Mouse (Mus musculus): ENCODE results near the gene Gbx1.

Gbx1 gene

DNA sequence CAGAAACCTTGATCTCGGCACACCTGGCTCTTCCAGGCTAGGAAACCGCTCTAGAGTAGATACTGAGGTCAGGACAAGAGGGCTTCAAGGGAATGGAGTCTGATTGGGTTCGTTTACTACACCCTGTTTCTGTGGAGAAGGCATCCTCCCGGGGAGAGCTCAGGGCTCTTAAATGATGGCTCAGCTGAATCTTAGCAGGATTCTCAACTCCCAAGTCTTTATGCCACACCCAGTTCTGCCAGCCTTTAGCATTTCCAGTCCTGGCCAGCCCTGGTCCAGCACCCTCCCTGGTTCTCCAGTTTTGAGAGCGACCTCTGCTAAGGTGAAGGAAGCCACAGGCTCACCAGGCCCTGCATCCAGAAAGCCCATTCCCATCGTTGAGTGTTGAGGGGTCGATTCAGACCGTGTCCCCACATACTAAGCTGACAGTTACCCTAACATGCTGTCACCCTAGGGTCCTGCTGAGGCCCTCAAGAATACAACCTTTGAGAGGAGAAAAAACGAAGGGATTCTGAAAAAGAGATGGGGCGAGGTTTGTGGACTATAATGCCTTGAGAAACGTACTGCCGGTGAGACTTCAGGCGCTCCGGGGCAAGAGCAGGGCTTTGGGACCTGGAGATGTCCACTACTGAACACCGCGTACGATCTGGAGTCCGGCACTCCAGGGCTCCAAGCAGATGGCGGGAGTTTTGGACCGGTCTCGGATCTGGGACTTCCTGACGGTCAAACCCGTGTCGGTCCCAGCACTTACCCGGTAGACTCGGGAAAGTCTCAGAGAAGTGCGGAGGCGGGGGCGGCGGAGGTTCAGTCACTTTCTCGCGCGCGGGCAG, 1.4 kb downstream of the Gbx1 start:
- no peak for DNase-seq (ENCODE audit: low spot score in 2 of 2)

DNA sequence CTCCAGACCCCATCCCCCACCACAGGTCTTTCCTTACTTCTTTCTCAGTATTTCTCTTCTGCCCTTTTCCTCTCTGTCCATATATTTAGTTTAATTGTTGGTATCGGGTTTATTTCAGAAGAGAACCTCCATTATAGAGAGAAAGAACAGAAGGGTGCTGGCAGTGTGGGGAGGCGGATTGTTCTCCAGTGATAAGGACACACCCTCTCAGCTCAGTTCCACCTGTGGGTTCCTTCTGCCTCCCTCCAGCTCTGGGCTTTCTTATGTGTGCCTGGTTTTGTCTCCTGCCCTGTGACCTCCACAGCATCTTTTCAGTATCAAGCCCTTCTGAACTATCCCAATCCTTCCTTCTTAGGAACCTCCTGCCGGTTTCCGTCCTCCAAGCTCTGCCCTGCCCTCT, 2.5 kb downstream of the Gbx1 start:
- no peak for DNase-seq (ENCODE audit: low spot score in 2 of 2)

DNA sequence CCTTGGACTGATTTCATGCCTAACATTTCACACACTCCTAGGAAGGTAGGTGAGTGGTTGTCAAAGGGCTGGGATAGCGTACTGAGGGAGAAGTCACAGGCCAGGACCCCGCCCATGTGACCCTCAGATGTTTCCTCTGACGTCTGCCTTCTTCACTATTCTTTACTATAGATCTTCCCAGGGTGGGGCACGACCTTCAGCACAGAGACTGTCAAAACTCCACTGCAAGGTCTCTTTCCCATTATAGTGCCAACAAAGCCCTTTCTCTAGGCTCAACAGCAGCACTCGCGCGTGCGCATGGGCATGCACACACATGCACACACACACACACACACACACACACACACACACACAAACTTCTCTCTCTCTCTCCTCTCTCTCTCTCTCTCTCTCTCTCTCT, 3.2 kb downstream of the Gbx1 start:
- DNase-seq (ENCODE audit: low spot score in 2 of 2): no peak

DNA sequence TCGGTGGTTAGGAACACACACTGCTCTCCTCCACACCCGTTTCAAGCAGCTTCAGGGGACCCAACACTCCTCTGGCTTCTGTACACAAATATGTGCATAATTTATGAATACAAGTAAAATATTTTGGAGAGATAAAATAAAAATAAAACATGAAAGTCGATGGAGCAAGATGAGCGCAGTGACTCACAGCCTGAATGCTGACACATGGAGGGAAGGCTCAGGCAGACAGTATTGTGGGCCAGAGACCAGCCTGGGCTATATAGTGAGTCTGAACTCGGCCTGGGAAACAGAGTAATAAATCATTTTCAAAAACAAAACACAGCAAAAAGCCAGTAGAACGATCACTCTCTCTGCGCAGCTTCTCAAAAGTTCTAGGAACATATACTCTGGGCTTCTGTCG, 5.6 kb downstream of the Gbx1 start:
- DNase-seq (ENCODE audit: low spot score in 2 of 2): no peak

DNA sequence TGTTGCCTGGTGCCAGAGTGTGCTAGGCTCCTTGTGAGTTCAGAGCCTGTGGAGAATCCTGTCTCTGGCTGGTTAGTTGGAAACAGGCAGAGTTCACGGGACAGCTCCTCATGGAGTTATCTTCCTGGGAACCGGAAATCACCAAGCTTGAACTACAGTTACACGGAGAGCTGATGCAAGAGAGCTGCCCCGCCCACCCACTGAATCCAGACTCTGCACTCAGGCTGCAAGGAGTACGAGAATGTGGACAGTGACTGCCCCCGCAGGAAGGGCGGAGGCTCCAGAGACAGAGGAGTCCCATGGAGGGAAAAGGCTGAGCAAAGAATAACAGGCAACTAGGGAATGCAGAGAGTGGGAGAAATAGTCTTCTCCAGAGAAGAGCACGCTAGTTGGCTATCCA, 14.7 kb downstream of the Gbx1 start:
- DNase-seq (ENCODE audit: low spot score in 2 of 2): peak; percentile 23 to 55

DNA sequence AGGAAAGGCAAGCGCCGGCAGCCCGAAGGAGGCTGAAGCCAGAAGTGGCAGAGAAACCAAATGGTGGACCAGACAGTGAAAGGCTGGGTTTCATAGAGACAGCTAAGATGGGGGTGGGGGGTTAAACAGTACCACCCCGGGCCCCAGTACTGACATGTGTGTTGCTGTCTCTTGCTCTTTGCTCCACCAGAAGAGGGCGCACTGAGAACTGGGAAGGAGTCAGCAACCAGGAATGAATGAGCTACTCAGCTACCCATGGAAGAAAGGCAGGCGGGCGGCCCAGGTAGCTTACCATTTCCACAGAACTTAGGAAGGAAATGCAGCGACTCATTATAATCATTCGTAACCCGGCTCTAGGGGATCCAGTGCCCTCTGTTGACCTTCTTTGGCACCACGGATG, 16.4 kb downstream of the Gbx1 start:
- peak; percentile 42 to 43 for DNase-seq (ENCODE audit: low spot score in 2 of 2)

DNA sequence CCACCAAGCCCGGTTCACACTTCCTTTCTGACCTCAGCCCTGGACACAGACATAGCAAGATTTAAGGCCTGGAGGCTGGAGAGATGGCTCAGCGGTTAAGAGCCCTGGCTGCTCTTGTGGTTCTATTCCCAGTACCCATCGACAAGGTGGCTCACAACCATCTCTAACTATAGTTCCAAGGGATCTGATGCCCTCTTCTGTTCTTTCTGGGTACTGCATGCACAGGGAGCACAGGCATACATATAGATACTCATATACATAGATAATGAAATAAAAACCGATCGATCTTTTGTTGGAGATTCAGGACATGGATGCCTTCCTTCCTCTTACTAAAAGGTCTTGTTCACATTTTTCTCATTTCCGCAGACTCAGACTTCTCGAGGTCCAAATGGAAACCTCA, 18.6 kb downstream of the Gbx1 start:
- DNase-seq (ENCODE audit: low spot score in 2 of 2): no peak

DNA sequence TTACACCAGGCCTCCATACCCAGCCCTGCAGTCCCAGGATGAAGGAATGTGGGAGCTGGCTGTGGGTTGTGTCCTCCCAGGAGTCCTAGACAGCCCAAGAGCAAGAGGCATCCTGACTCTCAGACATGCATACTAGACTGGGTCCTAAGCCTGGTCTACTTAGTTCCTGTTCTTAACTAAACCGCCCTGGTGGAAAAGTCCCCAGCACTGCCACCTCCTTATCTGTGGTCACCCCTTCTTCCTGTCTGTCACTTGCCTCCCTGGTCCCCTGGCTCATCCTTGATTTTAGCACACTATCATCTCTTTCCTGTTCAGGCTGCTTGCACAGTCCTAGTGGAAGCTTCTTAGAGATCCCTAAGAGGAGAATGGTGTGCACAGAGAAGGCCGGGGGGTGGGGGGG, 21.5 kb downstream of the Gbx1 start:
- no peak for DNase-seq (ENCODE audit: low spot score in 2 of 2)

DNA sequence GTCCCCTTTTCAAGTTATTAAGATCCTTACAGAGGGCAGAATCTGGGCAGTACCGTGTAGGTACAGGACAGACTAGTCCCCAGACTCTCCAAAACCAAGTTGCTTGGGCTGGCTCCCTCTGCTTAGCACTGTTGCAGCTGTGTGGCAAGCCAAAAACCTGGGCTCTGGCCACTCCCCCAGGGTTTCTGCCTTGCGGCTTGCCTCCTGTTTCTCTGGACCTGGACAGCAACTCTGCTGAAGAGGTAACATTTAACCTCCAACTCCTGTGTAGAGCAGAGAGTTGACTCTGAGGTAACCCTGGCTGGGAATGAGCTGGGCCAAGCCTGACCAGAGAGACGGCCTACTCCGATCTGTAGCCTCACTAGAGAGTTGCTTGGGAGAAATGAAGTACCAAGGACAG, 24.2 kb downstream of the Gbx1 start:
- no peak for DNase-seq (ENCODE audit: low spot score in 2 of 2)

DNA sequence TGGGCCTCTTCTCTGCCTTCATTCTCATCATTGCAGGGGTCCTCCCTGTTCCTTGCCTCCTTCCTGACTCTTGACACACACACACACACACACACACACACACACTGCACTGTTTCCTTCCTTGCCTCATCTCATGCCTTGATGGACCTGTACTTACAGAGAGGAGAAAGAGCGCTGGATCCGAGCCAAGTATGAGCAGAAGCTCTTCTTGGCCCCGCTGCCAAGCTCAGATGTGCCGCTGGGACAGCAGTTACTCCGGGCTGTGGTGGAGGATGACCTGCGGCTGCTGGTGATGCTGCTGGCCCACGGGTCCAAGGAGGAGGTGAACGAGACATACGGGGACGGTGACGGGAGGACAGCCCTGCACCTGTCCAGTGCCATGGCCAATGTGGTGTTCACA, 26.2 kb downstream of the Gbx1 start:
- DNase-seq (ENCODE audit: low spot score in 2 of 2): no peak

DNA sequence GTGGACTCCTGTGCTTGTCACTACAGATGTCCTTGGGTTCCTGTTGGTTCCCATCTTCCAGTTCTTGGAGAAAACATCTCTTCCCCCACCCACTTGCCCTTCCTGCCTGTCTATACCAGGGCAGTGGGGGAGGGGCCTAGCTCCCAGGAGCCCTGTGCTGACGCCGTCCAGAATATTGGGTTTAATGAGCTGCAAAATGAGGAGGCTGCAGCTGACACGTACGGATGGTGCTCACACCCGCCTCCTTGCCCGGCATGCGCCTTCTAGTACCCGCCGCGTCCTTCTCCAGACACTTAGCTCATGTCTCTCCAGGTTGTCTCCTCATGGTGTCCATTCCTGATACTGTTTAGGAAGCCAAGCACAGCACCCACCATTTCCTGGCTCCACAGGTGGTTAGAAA, 27.9 kb downstream of the Gbx1 start:
- DNase-seq (ENCODE audit: low spot score in 2 of 2): no peak

DNA sequence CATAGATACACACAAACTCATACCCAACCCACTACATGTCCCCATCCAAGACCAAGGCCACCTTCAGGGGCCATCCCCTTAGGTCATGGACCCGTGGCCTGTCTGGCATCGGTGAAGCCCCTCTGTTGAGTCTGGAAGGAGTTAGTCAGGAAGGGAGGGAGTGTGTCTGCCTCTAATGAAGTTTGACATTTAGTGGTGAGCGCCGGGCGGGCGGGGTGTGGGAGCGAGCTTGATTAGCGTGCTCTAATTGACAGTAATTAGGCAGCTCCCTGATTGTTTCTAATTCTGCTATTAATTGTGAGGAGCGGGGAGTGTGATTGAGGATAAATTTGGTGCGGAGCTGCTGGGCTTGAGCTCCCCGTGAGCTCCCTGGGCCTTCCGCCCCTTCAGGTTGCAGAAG, 29.5 kb downstream of the Gbx1 start:
- DNase-seq (ENCODE audit: low spot score in 2 of 2): no peak

DNA sequence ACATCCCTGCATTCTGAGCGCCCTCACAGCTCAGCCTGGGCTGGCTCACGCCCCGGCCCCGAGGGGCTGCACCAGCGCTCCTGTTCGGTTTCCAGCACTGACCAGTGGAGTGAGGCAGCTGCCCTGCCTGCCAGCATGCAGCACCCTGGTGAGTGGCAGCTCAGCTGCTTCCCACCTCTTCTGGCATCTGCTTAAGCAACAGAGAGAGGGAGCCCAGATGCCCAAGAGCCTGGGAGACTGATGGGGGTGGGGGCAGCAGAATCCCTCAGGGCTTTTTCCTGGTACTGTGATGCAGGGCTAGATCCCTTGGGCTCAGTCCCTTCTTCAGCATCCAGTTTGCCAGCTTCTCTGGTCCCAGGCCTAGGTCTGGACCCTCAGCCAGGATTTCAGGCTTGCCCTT, 30.2 kb downstream of the Gbx1 start:
- no peak for DNase-seq (ENCODE audit: low spot score in 2 of 2)

DNA sequence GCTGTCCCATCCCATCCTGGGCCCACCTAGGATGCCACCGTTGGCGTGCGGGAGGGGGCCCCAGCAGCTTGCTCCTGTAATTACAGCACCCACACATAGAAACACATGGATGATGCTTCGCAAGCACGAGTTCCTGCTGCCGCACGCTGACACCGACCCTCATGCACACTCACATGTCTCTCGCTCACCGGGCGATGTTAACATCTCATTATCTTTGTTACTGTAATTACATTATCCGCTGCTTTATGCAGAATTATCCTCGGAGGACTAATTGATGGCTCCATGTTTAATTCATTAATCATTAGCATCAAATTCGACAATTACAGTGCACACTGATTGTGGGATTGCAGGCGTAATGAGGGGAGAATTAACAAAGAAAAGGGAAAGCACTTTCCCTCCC, 32.0 kb downstream of the Gbx1 start:
- no peak for DNase-seq (ENCODE audit: low spot score in 2 of 2)

DNA sequence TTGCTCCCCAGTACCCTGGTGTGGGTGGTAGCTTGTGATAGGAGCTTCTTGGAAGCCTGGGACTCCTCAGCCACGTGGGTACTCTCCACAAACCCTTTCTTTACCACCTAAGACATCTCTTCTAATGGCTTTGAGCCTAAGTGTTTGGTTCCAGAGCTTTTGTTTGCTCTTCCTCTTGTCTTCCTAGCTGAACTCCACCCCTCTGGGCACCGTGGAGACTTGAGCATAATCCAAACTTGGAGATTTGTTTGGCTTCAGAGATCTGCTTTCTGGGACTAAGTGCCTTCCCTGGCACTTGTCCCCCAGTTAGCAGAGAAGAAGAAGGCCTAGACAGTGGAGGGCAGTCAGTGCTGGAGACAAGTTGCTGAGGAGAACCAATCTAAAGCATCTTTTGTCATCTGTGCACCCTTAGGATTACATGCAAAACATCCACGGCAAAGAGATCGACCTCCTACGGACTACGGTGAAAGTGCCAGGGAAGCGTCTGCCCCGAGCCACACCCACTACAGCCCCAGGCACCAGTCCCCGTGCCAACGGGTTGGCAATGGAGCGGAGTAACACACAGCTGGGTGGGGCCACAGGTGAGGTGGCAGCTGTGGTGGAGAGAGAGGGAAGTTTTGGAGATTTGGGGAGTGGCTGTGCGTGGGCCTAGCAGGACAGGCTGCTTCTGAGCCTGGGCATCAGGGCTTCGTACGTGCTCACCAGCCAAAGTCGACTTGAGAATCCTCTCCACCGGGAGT, 34.3 kb downstream of the Gbx1 start:
- DNase-seq (ENCODE audit: low spot score in 2 of 2): no peak

DNA sequence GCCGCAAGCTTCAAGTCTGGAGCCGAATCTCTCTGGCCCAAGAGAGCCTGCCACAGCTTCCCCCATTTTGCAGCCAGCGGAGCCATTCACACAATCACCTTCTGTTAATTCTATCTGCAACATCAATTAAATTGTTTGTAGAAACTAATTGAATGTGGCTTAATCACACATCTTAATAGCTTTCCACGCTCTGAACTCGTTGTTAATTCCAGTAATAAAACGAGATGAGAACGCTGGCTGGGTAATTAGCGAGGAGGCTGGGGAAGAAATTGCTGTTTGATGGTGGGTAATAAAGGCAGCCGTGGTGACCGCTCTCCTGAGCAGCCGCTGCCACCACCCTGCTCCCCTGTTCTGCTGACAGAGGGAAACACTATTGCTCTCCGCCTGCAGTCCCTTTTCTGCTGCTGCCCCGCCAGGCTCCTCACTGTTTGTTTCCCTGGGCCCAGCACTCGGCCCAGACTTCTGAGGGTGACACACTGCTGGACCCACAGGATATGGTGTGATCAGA, 36.5 kb downstream of the Gbx1 start:
- no peak for DNase-seq (ENCODE audit: low spot score in 2 of 2)

DNA sequence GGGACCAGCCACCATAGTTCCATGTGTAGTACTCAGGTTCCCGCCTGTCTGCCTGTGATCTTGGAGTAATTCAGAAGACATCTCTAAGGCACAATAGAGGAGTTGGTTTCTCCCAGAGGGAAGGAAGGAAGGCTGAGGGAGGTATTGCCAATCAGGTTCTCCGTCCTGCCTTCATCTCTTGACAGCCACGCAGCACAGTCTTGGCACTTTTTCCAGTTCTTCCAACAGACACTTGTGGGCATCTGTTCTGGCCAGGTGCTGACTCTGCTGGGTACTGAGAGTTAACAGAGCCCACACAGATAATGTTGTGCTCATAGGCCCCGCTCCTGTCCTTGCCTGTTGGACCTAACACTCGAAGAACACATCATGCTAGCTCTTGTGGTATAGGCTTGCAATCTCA, 40.3 kb downstream of the Gbx1 start:
- DNase-seq (ENCODE audit: low spot score in 2 of 2): no peak

DNA sequence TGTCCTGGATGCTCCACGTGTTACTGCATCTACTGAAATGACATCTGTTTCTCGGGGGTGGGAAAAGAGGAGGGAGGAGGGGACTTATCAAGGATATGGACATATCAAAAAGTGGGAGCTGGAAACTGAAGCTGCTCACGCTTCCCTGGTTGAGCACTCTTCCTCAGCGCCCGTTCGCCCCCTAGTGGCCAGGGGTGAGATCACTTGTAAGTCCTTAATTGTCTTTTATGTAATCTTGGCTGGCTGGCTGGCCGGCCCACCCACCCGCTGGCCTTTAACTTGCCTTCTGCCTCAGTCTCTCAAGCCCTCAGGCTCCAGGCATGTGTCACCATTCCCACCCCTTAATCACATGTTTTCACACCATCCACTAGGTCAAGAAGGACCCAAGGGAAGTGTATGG, 40.9 kb downstream of the Gbx1 start:
- DNase-seq (ENCODE audit: low spot score in 2 of 2): peak; percentile 82 to 87

DNA sequence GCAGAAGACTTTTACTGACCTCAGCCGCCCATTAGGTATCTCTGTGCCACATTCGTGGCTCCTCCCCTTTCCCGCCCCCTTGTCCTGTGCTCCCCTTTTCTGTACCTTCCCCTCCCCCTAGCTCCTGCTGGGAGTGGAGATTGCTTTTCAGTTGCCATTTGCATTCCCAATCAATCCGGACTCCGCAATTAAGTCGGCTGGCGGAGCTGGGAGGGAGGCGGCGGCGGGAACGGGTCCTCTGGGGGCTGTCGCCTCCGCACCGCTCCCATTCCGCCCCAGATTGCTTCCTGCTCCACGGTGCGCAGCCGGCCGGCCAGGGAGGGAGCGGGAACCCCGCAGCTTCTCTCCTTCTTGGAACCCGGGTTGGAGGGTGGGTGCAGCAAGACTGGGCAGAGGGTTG, 42.0 kb downstream of the Gbx1 start:
- DNase-seq (ENCODE audit: low spot score in 2 of 2): no peak

DNA sequence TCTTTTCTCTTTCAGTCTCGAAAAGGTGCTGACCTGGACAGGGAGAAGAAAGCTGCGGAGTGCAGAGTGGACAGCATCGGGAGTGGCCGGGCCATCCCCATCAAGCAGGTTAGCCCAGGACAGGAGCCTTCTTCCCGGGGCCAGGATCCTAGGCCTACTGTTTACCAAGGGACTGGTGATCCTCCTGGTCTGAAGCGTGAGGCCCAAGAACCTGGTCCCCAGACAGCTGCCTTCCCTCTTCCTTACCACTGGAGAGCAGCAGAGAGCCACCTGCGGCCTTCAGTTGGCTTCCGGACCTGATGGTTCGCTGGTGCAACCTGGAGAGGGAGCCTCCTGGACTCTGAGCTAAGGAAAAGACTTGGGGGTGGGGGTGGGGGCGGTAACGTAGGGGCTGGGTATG, 43.7 kb downstream of the Gbx1 start:
- DNase-seq (ENCODE audit: low spot score in 2 of 2): peak; percentile 58 to 71

DNA sequence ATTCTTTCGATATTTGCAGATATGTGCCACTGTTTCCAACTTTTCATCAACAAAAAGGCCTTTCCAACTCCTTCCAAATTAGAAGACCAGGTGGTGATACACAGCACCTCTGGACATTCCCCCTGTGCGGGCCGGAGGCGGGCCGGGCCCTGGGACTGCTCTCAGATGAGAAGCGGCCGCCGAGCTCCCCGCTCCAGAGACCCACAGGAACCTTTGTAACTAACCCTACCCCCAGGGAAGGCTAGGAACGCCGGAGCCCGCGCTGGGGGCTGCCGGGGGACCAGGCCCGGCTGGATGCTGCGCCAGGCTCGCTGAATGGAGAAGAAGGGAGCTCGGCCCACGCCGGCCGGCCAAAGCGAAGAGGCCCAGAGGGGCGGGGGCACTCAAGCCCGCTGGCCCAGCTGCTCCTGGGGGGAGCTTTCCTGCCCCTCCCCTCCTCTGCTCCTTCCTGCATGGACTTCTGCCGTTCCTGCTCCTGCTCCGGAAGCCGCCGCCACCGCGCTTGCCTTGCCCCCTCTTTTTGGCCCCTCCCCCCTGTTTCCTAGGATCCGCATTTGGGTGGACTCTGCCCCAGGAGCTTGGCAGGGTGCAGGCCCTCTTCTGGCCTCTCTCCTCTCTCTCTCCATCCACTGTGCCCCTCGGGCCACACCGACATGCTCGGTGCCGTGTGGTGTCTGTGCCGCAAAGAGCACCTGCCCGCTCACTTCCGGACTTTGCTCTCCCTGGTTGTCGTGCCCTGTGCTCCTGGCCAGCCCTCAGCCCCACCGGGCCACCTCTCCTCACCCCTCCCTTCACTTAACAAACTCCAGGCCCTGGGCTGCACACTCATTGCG, 44.5 kb downstream of the Gbx1 start:
- no peak for DNase-seq (ENCODE audit: low spot score in 2 of 2)

DNA sequence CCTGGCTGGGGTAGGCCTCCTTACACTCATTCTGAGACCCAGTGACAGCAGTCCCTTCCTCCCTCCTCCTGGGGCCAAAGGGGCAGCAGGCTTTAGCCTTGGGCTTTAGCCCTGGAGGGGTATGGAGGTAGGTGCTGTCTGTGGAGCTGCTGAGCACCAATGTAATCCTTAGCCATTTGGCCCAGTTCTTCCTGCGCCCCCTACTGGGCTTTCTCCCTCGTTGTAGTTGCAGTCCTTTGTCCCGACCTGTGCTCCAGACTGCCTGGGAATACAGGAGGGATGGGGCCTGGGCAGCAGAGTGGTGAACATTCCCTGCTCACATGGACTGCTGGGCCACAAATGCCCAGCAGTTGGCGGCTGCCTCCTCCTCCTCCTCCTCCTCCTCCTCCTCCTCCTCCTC, 45.4 kb downstream of the Gbx1 start:
- peak in 1 of 2 experiments; percentile 49 for DNase-seq (ENCODE audit: low spot score in 2 of 2)

Data from urinary bladder, postnatal 36 days (tissue).